Mouse (Mus musculus): Measurements from ENCODE around the gene Stk16.
A peak's percentile ranks its signal among the peaks of the same experiment; 100 is the strongest.

The Stk16 gene

DNA sequence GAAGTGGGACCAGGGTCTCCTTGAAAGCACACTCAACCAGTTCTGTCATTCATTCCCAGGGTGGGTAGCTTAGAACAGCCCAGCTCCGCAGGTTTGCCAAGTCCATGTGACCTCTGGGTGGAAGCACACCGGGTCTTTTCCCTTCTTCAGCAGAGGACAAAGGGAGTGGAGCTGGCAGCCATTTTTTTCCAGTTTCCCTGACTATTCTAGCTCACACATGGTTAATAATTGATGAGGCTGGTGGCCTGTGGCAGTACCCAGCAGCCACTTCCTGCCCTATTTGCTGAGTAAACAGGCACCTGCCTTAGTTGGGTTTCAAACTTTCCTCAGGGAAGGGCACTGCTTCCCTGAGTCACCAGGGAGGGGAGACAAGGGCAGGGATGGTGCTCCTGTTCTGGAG is 3.8 kb downstream of the Stk16 start:
- DNase-seq = peak; percentile 16

DNA sequence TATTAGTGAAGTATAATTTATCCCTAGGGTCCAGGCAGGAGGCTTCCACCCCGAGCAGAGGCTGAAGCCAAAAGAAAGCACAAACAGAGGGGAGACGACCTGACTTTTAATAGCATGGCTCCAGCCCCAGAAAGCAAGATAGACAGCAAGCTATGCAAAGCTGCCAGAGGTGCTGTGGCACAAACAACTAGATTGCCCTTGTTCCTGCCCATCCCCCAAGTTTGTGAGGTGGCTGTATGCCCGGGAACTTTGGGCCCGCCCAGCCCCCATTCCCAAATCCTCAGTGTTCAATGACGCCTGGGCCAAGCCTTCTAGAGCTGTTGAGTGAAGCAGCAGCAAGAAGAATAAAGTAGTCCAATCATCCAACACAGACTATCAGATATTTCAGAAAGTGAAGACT is 4.2 kb downstream of the Stk16 start:
- peak; percentile 24 for DNase-seq

DNA sequence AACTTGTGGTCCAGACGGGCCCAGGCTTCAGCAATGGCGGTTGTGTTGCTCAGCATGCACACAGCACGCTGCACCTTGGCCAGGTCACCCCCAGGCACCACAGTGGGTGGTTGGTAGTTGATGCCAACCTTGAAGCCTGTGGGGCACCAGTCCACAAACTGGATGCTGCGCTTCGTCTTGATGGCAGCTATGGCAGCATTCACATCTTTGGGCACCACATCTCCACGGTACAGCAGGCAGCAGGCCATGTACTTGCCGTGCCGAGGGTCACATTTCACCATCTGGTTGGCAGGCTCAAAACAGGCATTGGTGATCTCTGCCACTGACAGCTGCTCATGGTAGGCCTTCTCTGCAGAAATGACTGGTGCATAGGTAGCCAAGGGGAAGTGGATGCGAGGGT is 5.1 kb downstream of the Stk16 start:
- no peak for DNase-seq

DNA sequence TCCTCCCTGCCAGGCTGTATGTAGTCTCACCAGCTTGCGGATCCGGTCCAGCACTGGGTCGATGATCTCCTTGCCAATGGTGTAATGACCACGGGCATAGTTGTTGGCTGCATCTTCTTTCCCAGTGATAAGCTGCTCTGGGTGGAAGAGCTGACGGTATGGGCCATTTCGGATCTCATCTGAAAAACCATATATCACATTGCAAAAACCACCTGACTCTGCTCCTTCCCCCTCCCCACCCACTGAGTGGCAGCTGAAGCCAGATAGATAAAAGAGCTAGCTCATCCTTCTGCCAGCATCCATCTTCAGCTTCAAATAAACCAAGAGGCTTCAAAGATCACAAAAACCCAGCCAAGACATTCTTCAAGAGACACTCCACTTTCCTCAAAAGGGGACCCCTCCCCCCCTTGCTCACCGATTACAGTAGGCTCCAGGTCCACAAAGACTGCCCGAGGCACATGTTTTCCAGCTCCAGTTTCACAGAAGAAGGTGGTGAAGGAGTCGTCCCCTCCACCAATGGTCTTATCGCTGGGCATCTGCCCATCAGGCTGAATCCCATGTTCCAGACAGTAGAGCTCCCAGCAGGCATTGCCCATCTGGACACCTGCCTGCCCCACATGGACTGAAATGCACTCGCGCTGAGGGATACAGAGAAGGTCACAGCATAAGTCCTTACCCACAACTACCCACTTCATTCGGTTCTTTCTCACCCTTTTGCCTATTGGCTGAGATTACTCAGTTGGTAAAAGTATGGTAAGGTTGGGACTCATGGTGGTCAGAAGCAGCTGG is 6.4 kb downstream of the Stk16 start:
- DNase-seq = peak; percentile 80

DNA sequence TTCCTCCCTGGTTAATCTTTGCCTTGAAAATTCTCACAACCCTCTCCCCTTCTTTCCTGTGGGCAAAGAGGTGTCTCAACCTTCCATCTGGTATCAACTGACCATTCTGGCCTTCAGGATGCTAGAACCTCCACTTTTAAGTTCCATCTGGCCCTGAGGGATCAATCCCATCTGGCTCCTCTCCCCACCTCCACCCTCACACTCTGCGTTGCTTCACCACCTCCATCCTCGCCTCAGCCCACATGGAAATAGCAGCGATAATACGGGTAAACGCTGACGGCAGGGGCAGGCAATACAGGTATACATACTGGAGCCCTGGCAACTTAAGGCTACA is 7.2 kb downstream of the Stk16 start:
- DNase-seq = no peak

DNA sequence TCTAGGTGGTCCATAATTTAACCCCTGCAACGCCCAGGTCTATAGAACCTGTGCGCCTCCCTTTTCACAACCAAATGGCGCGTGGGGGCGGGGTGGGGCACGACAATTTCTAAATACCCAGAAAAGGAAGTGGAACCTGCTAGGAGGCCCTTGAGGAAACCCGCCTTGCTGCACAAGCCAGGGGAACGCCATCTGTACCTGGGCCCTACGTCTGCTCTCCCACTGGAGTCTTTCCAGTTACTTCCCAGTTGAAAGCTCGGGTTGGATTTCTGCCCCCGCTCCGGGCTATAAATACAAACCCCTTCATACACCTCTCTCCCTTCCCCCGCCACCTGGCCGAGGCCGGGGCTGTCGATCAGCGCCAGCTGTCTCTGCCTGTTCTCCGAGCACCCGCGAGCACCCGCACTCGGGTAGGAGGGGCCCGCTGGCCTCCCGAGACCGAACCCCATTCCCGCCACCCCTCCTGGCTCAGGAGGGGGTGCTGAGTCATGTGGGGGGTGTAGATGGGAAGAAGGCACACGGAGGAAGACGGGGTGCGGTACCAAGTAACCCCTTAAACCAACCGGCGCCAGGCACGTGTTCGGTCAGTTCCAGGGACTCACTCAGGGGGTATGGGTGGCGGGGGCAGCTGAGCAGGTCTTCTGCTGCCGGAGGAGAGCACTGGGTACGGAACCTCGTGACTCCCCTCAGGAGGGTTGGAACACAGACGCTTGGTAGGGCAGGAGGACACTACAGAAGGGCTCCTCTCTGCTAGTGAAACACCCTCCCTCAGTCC is 7.8 kb downstream of the Stk16 start:
- DNase-seq = peak; percentile 87

DNA sequence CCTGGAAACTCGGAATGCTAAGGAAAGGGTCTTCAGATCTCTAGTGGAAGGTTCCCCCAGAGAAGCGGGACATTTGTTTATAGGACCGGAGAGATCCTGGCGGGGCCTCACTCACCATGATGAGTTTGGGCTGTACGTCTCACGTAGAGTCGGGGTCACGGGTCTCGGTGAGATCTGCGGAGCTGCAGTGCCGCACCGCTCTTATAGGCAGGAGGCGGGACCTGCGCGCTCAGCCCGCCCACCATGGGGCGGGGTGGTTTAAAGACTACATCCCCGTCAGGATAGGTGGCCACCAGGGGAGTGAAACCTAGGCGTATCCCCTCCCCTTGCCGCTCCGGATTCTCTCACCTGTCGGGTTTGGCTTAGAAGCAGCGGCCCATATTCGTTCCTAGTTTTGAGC is 8.4 kb downstream of the Stk16 start:
- DNase-seq = peak; percentile 97

DNA sequence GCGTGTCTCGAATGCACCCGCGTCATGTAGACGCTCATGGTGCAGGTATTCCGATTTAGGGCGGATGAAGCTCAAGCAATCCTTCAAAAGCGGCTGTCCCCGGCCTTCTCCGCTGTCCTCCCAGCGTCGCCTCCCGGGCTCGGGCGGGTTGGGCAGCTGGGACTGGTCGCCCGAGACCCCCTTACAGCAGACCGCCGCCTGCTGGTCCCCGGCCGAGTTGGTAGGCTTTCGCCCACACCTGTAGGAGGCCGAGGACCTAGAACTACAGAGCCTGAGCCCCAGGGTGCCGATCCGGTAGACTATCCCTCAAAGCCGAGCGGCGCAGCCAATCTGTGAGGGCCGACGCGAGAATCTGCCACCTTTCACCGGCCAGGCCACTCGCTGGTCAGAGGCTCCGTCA is 8.9 kb downstream of the Stk16 start, which contains the start of gene Tuba4a:
Gene Tuba4a, minus strand, starts transcription at position 335 of the 400 bp plus-strand sequence.
- peak; percentile 51 for DNase-seq

DNA sequence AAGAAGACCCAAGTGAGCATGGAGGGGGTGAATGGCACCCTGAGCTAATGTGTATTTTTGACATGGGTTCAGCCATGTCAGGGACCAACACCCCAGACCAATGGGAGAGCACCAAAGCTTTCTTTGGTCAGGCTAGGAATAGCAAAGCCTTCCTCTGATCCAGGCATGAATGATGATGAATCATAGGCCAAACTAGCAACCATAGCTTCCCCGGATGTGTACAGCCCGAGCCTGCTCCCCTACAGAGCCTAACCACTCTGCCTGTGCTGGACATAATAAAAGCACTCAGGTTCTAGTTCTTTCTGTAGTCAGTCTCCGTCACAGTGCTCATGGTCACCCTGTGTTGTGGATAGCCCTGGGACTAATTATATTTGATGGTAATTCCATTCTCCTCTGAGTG is 10.9 kb downstream of the Stk16 start:
- DNase-seq = no peak

DNA sequence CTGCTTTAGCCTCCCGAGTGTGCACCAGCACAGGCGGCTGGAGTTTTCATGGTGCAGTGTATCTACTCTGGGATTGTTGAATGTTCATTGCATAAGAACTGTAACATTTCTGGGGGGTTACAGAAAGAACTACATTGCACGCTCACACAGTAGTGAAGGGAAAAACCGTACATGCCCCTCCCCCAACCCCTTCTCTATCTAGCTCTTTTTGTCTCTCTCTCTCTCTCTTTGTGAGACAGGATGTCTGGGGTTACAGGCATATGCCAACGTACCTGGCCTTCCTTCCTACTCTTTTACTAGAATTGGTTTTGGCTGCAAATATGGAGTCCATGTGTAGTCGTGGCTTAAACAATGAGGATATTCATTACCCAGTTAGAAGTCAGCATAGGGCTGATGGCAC is 12.3 kb downstream of the Stk16 start:
- no peak for DNase-seq

DNA sequence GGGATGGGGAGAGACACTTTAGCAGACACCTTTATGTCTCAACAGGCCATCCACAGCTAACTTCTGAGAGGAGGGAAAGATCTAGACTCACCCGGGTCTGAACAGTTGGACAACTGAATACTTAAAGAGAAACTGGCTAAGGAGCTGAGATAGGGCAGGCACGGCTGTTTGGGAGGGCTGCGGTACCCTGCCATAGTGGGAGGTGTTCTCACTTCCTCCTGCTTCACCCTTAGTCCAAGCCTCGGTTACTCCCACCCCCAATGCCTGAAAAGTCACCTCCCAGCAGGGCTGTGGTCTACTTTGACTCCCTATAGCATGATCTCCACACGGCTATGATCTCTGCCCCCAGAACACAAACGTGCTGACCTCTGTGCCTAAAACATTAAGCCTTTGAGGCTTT is 12.9 kb downstream of the Stk16 start:
- DNase-seq = no peak

DNA sequence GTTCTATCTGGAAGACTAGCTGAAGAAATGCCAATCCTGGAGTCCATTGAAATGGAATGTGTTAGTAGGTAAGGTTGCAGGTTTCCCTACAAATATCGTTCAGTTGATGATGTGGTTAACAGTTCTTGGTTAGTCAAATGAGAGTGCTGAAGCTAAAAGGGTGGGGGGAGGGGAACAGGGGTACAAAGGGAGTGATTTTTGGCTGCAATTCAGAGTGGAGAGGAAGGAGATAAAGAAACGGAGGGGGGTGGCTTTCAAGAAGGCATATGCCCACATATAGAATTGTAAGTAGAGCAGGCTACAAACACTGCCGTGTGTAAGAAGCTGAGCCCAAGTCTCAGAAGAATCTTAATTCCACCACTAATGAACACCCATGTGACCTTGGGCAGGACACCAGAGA is 14.8 kb downstream of the Stk16 start:
- DNase-seq = no peak

DNA sequence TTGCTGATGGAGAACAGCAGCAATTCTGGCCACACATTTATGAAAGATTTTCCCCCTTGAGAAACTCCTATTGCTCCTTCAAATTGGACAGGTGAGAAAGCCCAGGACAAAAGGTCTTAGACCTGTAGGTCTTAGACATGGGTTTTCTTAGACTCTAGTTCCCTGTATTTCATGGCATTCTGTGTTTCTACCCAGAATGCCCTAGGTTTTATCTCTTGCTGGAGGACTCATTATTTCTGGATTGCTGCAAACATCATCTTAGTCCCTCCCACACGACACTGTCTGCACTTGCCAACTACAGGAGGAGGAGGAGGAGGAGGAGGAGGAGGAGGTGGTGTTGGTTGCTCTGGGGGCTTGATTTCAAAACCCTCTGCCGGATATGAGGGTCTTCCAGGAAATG is 15.5 kb downstream of the Stk16 start:
- DNase-seq = no peak

DNA sequence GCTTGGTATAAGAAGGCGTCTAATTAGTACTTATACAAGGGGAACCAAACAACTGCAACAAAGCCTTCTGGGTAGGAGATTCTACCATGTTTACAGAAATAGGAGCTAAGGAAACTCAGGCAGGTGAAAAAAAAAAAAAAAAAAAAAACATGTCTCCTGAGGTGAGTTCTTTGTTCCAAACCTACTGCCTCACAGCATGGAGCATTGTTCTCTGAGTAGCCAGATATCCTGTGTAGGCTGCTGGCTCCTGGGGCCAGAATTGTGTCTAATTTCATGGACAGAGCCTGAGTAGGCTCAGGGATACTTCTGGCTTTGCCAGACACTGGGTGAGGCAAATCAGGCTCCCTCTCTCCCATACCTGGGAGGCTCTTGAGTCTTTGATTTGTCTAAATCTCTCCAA is 17.0 kb downstream of the Stk16 start:
- DNase-seq = no peak

DNA sequence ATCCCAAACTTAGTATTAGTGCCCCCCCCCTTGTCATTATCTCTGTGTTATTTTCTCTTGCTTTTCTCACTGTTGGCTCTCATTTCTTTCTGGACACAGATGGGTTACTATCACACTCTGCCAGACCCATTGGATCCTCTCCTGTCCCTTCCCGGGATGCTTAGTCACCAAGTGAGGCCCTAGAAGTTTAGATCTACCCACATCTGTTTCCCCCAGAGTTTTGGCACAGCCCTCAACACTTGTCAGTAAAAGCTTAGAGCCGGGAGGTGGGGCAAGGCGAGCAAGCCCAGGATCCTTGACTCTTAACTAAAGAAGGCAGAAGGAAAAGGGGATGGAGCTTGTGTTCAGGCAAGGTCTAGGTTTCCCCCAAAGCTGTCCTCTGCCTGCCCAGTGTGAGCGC is 18.5 kb downstream of the Stk16 start:
- DNase-seq = peak; percentile 71

DNA sequence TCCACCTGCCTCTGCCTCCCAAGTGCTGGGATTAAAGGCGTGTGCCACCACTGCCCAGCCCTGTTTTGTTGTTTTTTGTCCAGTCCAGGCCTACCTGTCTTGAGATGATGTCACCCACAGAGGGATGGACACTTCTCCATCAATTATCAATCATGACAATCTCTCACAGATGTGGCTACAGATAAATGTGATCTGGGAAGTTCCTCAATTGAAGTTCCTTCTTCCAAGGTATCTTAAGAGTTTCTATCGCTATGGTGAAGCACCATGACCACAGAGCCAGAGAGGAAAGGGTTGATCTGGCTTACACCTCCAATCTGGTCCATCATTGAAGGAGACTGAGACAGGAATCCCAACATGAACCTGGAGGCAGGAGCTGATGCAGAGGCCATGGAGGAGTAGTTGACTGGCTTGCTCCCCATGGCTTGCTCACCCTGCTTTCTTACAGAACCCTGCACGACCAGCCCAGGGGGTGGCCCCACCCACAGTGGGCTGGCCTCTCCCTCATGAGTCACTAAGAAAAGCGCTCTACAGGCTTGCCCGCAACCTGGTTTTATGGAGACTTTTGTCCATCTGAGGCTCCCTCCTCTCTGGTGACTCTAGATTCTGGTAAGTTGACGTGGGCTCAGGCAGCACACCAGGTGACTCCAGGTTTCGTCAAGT is 19.8 kb downstream of the Stk16 start:
- peak; percentile 70 for DNase-seq

DNA sequence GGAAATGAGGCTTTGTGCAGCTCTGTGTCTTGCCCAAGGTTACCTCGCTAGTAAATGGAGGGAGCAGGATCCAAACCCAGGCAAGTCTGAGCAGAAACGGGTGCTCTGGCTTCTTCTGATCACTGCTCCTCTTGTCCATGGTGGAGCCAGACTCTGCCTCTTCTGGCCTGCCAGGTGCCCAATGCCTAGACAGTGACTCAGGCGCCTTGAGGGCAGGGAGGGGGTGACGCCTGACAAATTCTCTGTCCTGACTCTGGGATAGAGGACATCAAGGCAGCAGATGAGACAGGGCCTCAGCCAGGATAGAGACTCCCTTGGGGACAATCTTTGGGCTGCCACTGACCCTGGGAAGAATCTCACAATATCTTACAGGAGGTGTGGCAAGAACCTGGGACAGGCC is 20.6 kb downstream of the Stk16 start:
- peak; percentile 35 for DNase-seq

DNA sequence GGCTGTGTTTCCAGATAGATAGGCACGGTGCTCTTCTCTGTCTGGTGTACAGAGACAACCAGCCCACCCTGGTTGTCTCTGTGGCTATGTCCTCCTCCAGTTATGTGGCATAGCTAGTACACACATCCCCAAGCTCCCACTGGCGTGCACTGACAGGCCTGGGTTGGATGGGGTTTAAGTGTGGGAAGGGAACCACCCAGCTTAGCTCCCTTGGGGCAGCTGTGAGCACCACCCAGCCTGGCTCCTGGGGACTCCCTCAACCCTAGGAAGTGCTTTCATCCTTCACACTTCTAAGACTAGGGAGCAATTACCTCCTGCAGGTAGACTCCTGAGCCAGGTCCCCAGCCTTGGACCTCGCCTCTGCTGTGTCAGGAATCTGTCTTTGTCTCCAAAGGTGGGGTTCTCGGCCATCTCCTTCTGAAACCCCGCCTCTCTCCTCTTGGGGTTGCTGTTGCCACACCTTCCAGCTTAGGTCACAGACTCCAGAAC is 21.1 kb downstream of the Stk16 start, which contains the start of gene A630095N17Rik:
Gene A630095N17Rik, minus strand, starts transcription at position 439 of the 489 bp plus-strand sequence.
- DNase-seq = no peak

DNA sequence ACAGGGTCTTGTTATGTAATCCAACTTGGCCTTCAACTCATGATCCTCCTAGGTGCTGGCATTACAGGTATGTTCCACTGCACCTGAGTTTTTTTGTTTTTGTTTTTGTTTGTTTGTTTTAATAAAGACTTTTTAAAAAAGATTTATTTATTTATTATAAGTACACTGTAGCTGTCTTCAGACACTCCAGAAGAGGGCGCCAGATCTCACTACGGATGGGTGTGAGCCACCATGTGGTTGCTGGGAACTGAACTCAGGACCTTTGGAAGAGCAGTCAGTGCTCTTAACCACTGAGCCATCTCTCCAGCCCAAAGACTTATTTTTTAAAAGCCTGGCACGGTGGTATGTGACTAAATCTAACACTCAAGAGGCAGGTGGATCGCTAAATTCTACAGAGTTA is 21.9 kb downstream of the Stk16 start:
- peak; percentile 42 for DNase-seq

DNA sequence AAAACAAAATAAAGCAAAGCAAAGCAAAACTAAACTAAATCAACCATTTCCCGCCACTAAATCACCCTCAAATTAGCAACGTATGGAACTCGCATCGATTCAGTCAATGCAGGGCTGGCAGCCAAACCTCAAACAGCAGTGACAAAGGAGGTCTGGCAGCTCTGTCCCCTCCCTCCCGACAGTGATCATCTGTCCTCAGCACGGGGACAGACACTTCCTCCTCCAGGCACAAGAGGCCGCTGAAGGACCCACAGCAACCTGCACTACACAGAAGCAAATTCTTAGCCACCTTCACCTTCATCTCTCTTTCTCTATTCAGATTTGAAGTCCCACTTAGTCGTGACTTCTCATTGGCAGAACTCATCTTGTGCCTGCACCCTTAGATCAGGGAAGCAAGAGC is 24.0 kb downstream of the Stk16 start:
- peak; percentile 83 for DNase-seq

DNA sequence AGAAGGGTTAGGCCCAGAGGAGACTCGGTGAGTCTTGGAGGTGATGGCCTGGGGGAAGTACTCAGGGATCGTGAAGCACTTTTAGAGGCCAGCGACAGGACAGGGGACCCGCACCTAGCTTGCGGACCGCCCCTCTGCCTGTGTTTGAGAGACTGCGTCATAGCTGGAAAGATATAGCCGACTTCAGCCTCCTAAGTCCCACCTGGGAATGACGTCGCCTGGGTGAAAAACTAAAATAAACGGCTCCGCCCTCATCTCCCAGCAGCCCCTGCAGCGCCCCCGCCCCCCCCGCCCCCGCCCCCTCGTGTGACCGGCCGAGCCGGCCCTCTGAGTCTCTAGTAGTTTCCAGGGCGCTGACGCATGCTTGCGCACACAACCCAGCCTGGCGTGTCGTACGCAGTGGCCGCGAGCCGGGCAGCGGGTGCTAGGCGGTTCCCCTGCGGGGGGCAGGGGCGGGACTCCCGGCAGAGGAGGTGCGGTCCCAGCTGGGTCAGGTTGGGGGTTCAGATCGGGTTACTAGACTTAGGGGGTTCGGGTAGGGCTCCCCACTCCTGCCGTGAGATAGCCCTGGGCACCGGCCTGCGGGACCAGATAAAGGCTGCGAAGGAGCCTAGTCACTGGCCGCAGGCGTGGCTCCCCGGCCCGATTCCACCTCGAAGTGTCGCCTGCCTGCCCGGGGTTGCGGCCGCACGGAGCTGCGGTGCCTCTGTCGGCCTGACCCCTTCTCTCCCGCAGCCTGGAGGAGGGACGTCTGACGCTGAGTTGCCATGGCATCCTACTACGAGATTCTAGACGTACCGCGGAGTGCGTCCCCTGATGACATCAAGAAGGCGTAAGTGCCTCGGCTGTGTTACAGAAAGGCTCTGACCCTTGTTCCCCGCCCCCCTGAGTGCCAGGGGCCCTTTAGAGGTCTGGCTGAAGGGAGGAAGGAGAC is 25.7 kb downstream of the Stk16 start, which contains the start of gene Dnajb2:
Gene Dnajb2, plus strand, starts transcription at position 290 of the 934 bp plus-strand sequence.
- peak; percentile 94 for DNase-seq

DNA sequence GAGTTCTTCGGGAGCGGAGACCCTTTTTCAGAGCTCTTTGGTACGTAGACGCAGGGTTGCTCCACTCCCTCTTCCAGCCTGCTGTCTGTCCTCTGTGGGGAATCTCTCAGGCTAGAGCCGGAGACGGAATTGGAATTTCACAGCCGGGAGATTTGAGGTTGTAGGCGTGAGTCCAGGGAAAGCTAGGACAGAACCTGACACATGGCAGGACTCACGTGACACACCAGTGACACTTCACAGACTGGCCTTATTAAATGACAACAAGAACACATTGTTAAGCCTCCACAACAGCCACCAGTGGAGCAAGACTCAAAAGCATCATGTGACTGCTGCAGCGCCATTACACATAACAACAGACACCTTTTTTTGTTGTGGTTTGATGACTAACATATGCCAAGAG is 29.0 kb downstream of the Stk16 start:
- DNase-seq = no peak
